Mouse (Mus musculus) limb, embryonic 15.5 days (tissue): Measurements from ENCODE around the gene Dnaja2. TPM values are rescaled to one million over a fixed set of nuclear protein-coding genes. Genes with fewer than 3 reads are reported as not detected.
A peak's percentile ranks its signal among the peaks of the same experiment; 100 is the strongest.

Experiments used
- ATAC-seq: fragments of 200-750 bp; cut with Nextera tagmentation; 2 replicates; pipeline ENCODE4 v1.8.0; 2017; ENCODE audit warnings: low read depth, moderate TSS enrichment; ENCODE audit not compliant: insufficient number of reproducible peaks, low FRiP score, low TSS enrichment
- H3K27ac ChIP-seq: fragments of 300-500 bp; sonication (generic); 2 replicates; pipeline ENCODE4 v1.5.1; 2015; ENCODE audit warnings: moderate library complexity, mild to moderate bottlenecking, inconsistent platforms
- H3K27me3 ChIP-seq: fragments of 300-500 bp; sonication (generic); 2 replicates; pipeline ENCODE4 v1.6.1; 2015; ENCODE audit warnings: inconsistent platforms
- H3K36me3 ChIP-seq: fragments of 300-500 bp; sonication (generic); 2 replicates; pipeline ENCODE4 v1.6.1; 2015; ENCODE audit warnings: inconsistent platforms
- H3K4me1 ChIP-seq: fragments of 300-500 bp; sonication (generic); 2 replicates; pipeline ENCODE4 v1.6.1; 2015; ENCODE audit warnings: inconsistent platforms
- H3K4me2 ChIP-seq: fragments of 300-500 bp; sonication (generic); 2 replicates; pipeline ENCODE4 v1.6.1; 2015; ENCODE audit warnings: mild to moderate bottlenecking, inconsistent platforms
- H3K4me3 ChIP-seq: fragments of 300-500 bp; sonication (generic); 2 replicates; pipeline ENCODE4 v1.5.1; 2015; ENCODE audit warnings: mild to moderate bottlenecking, inconsistent platforms
- H3K9ac ChIP-seq: fragments of 300-500 bp; sonication (generic); 2 replicates; pipeline ENCODE4 v1.6.1; 2015; ENCODE audit warnings: inconsistent platforms
- H3K9me3 ChIP-seq: fragments of 300-500 bp; sonication (generic); 2 replicates; pipeline ENCODE4 v1.6.1; 2016; ENCODE audit warnings: inconsistent platforms
- WGBS: fragments of 180-500 bp; shearing (Covaris S2); methylation state at CpG from one replicate; pipeline ENCODE4 v1.1.7; 2015; 5-methylcytosine and 5-hydroxymethylcytosine counted together
- polyA plus RNA-seq: library from polyadenylated mRNA; unstranded; fragments of >200 nt; fragmentation: Nextera tagmentation; extraction: Ambion mirVana; gene quantifications from 2 replicates; pipeline ENCODE4 v1.2.1, GENCODE M21; 2015

Dnaja2 gene
- polyA plus RNA-seq, 1 experiment from 2014 or later, result 135 TPM

GRCm38 (mm10) chr8:85496778-85497177, 58.4 kb downstream of the Dnaja2 start:
- no peak overlapping the region for H3K27ac ChIP-seq
- 0 out of 2 replicates have a peak, but pooled peaks cover 3% of the 10 kb centered on the region for H3K36me3 ChIP-seq
- no peak for ATAC-seq
- H3K4me1 ChIP-seq, result peaks cover 36% of the 10 kb centered on the region
- no peak overlapping the region for H3K4me2 ChIP-seq
- no peaks in the 10 kb centered on the region for H3K9me3 ChIP-seq
- no peak overlapping the region for H3K9ac ChIP-seq
- H3K4me3 ChIP-seq, result no peak overlapping the region
- no peaks in the 10 kb centered on the region for H3K27me3 ChIP-seq
- 88% methylated on average over 4 of the region's 4 CpGs for WGBS

GRCm38 (mm10) chr8:85496125-85496524, 59.0 kb downstream of the Dnaja2 start:
- no peak overlapping the region for H3K4me2 ChIP-seq
- WGBS, result 74% methylated on average over 5 of the region's 5 CpGs
- H3K4me1 ChIP-seq, result peaks cover 32% of the 10 kb centered on the region
- H3K9ac ChIP-seq, result no peak overlapping the region
- H3K4me3 ChIP-seq, result no peak overlapping the region
- H3K27me3 ChIP-seq, result no peaks in the 10 kb centered on the region
- no peak for ATAC-seq
- 0 out of 2 replicates have a peak, but pooled peaks cover 3% of the 10 kb centered on the region for H3K36me3 ChIP-seq
- no peak overlapping the region for H3K27ac ChIP-seq
- H3K9me3 ChIP-seq, result no peaks in the 10 kb centered on the region

GRCm38 (mm10) chr8:85492940-85493931, 61.9 kb downstream of the Dnaja2 start:
- peak overlapping the region; percentile 85 for H3K4me3 ChIP-seq
- 7% methylated on average over 47 of the region's 49 CpGs for WGBS
- no peaks in the 10 kb centered on the region for H3K27me3 ChIP-seq
- H3K4me2 ChIP-seq, result peak overlapping the region; percentile 94
- 0 out of 2 replicates have a peak, but pooled peaks cover 3% of the 10 kb centered on the region for H3K36me3 ChIP-seq
- H3K9me3 ChIP-seq, result no peaks in the 10 kb centered on the region
- peak overlapping the region; percentile 74 for H3K9ac ChIP-seq
- ATAC-seq, result no peak
- peak overlapping the region; percentile 72 for H3K27ac ChIP-seq
- peaks cover 21% of the 10 kb centered on the region for H3K4me1 ChIP-seq

GRCm38 (mm10) chr8:85492125-85492875, 62.8 kb downstream of the Dnaja2 start, which contains the start of gene Gpt2:
Gpt2 (plus strand) TSS chr8:85492576.
- ATAC-seq, result peak; percentile 98
- H3K9ac ChIP-seq, result peak within 1 kb of the TSS; percentile 74
- H3K4me1 ChIP-seq, result peaks cover 21% of the 10 kb centered on the region
- peak within 1 kb of the TSS; percentile 85 for H3K4me3 ChIP-seq
- H3K4me2 ChIP-seq, result peak within 1 kb of the TSS; percentile 94
- H3K27me3 ChIP-seq, result no peaks in the 10 kb centered on the region
- H3K36me3 ChIP-seq, result 0 out of 2 replicates have a peak, but pooled peaks cover 3% of the 10 kb centered on the region
- H3K9me3 ChIP-seq, result no peaks in the 10 kb centered on the region
- under 1% methylated on average over 41 of the region's 41 CpGs for WGBS
- peak within 1 kb of the TSS; percentile 82 for H3K27ac ChIP-seq

GRCm38 (mm10) chr8:85489546-85489945, 65.6 kb downstream of the Dnaja2 start:
- H3K4me3 ChIP-seq, result no peak overlapping the region
- 93% methylated on average over 8 of the region's 8 CpGs for WGBS
- H3K4me1 ChIP-seq, result peaks cover 17% of the 10 kb centered on the region; the same call in 1 of the 2 replicates
- no peak overlapping the region for H3K9ac ChIP-seq
- ATAC-seq, result no peak
- no peaks in the 10 kb centered on the region for H3K36me3 ChIP-seq
- H3K27ac ChIP-seq, result no peak overlapping the region
- no peaks in the 10 kb centered on the region for H3K9me3 ChIP-seq
- H3K27me3 ChIP-seq, result no peaks in the 10 kb centered on the region
- H3K4me2 ChIP-seq, result no peak overlapping the region

- Histone ChIP-seq H3K4me1 (peaks cover 12% of the 10 kb centered on the region; the same call in 1 of the 2 replicates), H3K4me3 (no peak overlapping the region), H3K27ac (no peak overlapping the region), H3K27me3 (no peaks in the 10 kb centered on the region), H3K4me2 (no peak overlapping the region), H3K36me3 (no peaks in the 10 kb centered on the region), H3K9me3 (no peaks in the 10 kb centered on the region), H3K9ac (no peak overlapping the region)
- no peak for ATAC-seq
These were observed 66.5 kb downstream of the Dnaja2 start for GRCm38 (mm10) chr8:85488631-85489030.

- Histone ChIP-seq H3K27ac (no peak overlapping the region), H3K9me3 (no peaks in the 10 kb centered on the region), H3K36me3 (no peaks in the 10 kb centered on the region), H3K9ac (no peak overlapping the region), H3K4me2 (no peak overlapping the region), H3K27me3 (no peaks in the 10 kb centered on the region), H3K4me1 (peaks cover 7% of the 10 kb centered on the region; the same call in 1 of the 2 replicates), H3K4me3 (no peak overlapping the region)
- no peak for ATAC-seq
- 76% methylated on average over 20 of the region's 20 CpGs for WGBS
These were observed 67.1 kb downstream of the Dnaja2 start for GRCm38 (mm10) chr8:85487906-85488620.

Other genes starting within 250 kb of the Dnaja2 start
- gene Mylk3, start 169.0 kb downstream of the Dnaja2 start, polyA plus RNA-seq, result 1.6 and 2.1 TPM in 2 replicates
- 51.3 and 57.2 TPM in 2 replicates for gene 4921524J17Rik, start 122.5 kb downstream of the Dnaja2 start, polyA plus RNA-seq
- gene Gpt2, start 62.8 kb downstream of the Dnaja2 start, polyA plus RNA-seq, result 30.6 and 31.5 TPM in 2 replicates
- gene Neto2, start 145.6 kb upstream of the Dnaja2 start, polyA plus RNA-seq, result 5.6 and 7.9 TPM in 2 replicates